Mouse (Mus musculus) Muller cell, postnatal 12 days (primary cell): ENCODE data around the gene Rbms2.

Source experiments
- DNase-seq: peaks from one replicate; pipeline ENCODE4 v3.0.0-alpha.2; 2015; ENCODE audit errors: inconsistent ontology term

Gene Rbms2

DNA sequence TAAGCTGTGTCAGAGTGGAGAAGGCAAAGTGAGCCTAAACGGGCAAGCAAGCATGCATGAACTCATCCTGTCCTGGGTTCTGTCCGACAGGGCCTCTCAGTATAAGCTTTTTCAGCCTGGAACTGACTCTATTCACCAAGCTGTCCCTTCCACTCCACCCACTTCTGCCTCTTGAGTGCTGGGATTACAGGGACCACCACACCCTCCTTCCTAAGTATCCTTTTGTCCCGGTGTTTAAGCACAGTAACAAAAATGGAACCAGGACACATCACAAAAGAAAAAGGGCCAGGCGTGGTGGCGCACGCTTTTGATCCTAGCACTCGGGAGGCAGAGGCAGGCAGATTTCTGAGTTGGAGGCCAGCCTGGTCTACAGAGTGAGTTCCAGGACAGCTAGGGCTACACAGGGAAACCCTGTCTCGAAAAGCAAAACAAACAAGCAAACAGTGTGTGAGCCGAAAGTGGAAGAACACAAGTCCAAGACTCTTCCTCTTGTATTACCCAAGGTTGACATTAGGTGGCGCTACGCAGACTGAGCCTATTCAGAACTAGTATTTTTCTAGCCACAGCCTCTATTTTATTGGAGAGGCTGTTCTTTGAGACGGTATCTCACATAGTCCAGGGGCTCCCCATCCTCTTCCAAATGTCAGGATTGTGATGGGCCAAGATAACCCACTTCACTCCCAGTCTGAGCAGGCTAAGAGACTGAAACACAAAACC is 39.7 kb downstream of the Rbms2 start:
- no peak for DNase-seq

DNA sequence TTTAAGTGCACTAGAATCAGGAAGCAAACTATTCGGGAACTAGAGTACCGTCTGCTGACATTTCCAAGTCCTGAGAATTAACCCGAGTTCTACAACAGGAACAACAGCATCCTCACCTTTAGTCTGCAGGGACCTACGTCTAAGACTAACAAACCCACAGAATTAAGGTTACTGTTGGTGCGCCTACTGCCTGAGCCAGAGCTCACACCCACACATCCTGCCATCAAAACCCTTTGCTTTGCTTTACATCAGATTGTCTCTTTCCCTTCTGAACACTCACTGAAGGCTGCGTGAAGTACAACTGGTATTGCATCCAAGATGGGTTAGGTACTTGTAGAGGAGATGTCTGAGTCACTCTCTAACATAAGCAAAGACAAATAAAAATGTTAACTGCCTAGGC is 44.7 kb downstream of the Rbms2 start:
- no peak for DNase-seq

GRCm38 (mm10) chr10:128133650-128134332 is 46.3 kb downstream of the Rbms2 start:
- DNase-seq, result no peak

DNA sequence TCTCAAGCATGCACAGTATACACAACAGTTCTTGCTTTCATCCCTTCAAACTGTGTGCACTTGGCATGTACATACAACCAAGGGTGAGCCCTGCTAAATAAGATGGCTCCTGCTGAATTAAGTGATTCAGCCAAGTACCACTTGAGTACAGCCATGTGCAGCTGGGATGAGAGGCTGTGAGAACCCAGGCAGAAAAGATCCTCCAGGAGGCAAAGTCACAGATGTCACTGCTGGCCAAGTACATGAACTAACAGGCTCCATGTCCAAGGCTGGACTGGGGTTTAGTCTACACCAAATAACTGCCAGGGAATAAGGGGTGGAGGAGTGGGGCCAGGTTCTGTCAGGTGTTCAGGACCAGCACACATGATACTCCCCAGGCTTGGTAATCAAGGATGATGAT is 48.3 kb downstream of the Rbms2 start:
- DNase-seq, result no peak

GRCm38 (mm10) chr10:128131297-128131696 is 48.8 kb downstream of the Rbms2 start:
- no peak for DNase-seq

- DNase-seq, result no peak
Measured at GRCm38 (mm10) chr10:128128143-128128542, 52.0 kb downstream of the Rbms2 start.

- DNase-seq, result no peak
Measured at GRCm38 (mm10) chr10:128127497-128127896, 52.6 kb downstream of the Rbms2 start.

- DNase-seq, result no peak
Measured at GRCm38 (mm10) chr10:128125951-128126350, 54.1 kb downstream of the Rbms2 start.

GRCm38 (mm10) chr10:128124831-128125230 is 55.3 kb downstream of the Rbms2 start:
- DNase-seq, result no peak

DNA sequence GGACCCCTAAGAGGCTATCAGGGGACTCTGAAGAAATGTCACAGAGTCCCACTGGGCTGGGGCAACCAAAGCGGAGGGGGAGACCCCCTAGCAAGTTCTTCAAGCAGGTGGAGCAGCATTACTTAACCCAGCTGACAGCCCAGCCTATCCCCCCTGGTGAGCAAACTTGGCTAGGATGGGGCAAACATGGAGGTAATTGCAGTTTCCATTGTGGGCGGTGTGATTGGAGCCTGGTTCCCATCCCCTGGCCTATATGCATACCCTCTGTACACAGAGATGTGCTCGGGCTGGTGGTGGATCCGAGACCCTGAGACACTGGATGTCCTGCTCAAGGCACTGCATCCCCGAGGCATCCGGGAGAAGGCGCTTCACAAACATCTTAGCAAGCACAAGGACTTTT is 56.3 kb downstream of the Rbms2 start:
- DNase-seq, result no peak

DNA sequence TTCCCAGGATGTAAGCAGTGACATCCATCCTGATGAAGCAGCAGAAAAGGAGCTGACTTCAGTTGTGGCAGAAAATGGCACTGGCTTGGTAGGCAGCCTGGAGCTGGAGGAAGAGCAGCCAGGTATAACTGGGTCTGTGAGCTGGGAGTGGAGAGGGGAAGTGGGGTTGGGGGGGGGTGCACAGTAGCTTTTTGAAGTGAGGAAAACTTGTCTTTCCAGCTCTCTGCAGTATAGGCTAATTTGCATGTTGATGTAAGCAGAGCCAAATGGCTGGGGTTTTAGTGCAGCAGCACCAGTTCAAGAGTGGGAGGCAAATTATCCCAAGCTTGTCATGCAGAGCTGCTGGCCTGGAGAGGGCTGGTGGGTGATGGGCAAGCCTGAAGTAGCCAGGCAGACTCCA is 68.9 kb downstream of the Rbms2 start:
- no peak for DNase-seq

DNA sequence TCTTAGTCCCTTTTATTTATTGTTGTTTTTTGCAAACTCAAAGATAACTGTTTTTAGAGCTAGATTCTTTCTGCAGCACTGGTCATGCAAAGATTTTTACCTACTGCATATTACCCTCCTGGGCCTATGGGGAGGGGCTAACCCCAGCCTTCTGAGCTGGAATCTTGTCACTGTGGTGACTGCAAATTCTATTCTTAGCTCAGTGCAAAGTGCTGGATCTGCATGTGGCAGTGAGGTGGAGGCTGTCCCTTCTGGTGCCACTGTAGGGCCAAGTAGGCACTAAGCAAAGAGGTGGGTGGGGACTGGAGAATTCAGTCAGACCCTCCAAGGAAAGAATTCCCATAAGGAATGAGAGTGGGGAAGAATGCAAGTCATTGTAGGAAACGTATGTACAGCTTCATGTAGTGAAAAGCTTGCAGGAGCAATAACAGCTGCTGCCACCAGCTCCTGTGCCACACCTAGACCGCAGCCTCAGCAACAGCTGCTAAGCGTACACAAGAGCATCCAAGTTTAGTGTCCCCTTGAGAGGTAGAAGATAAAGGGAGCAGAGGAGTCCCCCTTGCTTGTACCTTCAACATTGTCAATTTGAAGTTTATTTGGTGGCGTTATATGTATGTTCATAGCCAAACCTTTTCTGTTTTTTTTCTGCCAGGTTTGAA is 69.9 kb downstream of the Rbms2 start:
- no peak for DNase-seq

- DNase-seq, result peak; percentile 65
Measured at GRCm38 (mm10) chr10:128097587-128097971, 82.5 kb downstream of the Rbms2 start.

GRCm38 (mm10) chr10:128096693-128097586 is 83.2 kb downstream of the Rbms2 start:
- peak; percentile 91 for DNase-seq

DNA sequence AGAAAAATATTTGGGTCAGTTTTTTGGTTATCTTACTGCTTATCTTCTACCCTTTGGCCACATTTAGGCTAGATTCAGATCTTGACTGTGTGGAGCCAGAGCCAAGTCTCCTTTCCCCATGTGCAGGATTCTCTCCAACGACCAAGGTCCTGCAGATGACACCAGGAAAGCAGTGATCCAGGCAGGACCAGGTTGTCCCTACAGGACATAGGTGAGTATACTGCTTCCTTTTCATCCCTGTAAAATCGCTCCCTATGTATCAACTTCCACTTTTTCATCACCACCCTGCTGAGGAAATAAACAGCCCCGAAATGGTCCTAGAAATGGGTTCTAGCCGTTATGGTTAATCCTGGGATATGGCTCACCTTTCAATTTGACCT is 83.8 kb downstream of the Rbms2 start:
- no peak for DNase-seq

GRCm38 (mm10) chr10:128095003-128095636 is 85.0 kb downstream of the Rbms2 start:
- DNase-seq, result no peak

DNA sequence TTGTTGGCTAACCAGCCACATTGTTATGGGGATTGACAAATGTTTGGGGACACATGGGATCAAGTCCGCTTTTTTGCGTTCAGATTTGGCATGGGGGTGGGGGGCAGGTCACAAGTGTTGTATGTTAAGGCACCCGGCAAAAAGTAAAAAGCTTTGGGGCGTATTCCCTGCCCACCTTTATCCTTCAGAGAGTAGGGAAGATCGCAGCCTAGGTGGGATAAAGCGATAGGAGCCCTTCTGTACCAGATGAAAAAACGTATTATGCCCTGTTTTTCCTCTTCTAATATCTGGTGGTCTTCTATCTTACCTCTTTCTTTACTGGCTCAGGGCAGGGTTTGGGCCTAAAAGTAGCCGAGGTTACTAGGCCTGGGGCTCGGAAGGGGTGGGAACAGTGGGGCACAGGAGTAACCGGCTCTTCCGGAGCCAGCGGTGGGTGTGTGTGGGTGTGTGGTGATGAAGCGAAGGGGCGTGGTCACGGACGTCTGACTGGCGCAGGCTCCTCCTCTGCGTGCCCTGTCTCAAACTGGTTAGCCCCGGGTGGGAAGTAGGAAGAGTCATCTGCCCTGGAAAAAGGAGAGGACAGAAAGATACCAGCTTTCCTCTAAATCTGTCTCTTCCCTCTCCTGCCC is 85.6 kb downstream of the Rbms2 start:
- DNase-seq, result peak; percentile 89

- no peak for DNase-seq
Measured at GRCm38 (mm10) chr10:128093496-128094294, 86.4 kb downstream of the Rbms2 start.

DNA sequence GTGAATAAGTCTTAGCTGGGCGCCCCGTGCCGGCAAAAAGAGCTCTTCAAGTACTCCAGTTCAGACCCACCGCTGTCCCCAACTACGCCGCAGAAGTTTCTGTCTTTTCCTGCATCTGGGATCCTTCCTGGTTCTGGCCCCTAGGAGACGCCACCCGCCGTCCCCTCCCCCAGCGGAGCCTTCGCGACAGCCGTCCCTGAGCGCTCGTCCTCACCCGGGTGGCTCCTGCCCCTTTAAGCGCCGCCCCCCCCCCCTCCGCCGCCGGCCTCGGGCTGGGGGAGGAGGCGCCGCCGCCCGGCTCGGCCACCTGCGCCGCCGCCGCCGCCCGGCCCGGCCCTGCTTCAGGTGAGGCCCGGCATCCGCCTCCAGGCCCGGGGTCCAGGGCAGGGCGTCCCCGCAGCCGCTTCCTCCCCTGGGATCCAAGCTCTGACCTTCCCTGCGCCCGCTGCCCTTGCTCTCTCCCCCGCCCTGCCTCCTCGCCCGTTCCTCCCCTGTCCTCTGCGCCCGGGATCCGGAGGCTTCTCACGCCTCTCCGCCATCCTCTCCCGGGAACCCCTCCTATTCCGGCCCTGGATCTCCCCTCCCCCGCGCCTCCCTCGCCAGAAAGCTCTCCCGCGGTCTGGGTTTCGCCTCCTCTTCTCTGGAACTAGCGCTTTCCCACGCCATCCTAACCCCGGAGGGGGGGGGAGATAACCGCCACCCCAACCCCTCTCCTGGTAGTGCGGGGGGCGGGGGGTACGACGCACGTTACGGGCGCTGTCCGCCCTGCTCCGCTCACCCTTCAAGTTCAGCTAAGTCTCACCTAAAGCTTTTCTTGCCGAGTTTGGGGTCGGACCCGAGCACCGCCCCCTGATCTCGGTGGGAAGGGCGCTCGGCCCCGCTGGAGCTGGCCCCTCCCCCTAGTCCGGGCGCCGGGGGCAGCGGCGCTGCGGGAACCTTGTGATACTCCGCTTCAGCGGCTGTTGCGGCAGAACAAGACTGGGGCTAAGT is 87.3 kb downstream of the Rbms2 start:
- peak; percentile 91 for DNase-seq
